Mouse (Mus musculus) mesoderm, embryonic 11.5 days (tissue): Measurements from ENCODE around the gene H2afv.
"Not testable (repeated sequence)": the region's sequence is repeated elsewhere in the genome, so short reads cannot be mapped to it uniquely, and the experiment has no call there.

Experiments
- DNase-seq: peaks from one replicate; pipeline ENCODE4 v3.0.0-alpha.2; 2012; ENCODE audit warnings: low read depth, low spot score

H2afv gene

GRCm38 (mm10) chr11:6471054-6471453, 26.8 kb upstream of the H2afv start:
- DNase-seq: no peak

DNA sequence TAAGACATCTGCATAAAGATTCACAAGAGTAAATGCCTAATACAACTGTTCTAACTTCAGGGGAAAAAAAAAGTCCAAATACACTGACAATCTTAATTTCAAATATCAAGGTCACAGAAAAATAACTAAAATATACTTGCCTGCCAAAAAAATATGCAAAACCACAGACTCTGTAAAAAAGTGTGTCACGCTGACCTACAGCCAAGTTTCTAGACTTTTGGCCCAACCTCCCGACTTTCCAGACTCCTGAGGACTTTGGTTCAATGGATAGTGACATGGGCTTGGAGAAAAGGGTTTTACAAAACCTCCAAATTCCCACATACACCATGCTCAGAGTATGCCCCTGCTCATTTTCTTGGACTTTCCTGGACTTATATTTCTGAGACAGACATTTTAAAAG, 24.3 kb upstream of the H2afv start:
- DNase-seq: no peak

GRCm38 (mm10) chr11:6465122-6465521, 20.9 kb upstream of the H2afv start:
- peak; percentile 80 for DNase-seq

GRCm38 (mm10) chr11:6463159-6463837, 19.1 kb upstream of the H2afv start:
- DNase-seq: no peak

- no peak for DNase-seq
These were observed 11.8 kb upstream of the H2afv start for GRCm38 (mm10) chr11:6456083-6456482.

DNA sequence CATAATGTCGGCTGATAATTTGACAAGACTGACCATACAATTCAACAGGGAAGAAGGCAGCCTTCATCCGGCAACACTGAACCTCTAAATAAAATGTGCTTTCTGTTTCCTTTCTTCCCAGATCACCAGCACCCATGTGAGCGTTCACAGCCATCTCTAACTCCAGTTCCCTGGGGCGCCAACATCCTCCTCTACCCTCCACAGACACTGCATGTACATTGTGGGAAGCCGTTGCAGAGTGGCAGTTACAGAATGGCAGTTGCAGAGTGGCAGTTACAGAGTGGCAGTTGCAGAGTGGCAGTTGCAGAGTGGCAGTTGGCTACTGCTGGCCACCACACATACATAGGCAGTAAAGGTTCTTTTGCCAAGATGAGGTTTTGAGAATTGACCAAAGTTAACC, 3.9 kb upstream of the H2afv start:
- not testable (repeated sequence) for DNase-seq

DNA sequence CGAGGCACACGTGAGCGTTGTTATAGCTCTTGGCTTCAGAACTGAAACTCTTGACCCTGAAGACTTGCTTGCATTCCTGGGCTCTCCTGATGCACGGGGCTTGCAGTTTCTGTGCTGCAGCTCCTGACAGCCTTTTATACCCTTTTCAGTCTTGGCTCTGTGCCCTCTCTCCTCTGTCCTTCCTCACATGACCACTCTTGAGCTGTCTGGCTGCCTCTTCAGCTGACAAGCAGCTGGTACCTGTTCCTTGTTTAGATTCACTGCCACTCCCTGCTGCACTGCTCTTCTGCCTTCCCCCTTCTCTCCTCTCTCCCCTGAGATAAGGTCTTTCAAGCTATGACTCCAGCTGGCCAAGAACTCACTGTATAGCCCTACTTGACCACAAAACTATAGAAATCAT, 3.2 kb upstream of the H2afv start:
- no peak for DNase-seq

GRCm38 (mm10) chr11:6445951-6446350, 1.7 kb upstream of the H2afv start:
- DNase-seq: no peak

- no peak for DNase-seq
These were observed 1.2 kb upstream of the H2afv start for GRCm38 (mm10) chr11:6445441-6445840.

DNA sequence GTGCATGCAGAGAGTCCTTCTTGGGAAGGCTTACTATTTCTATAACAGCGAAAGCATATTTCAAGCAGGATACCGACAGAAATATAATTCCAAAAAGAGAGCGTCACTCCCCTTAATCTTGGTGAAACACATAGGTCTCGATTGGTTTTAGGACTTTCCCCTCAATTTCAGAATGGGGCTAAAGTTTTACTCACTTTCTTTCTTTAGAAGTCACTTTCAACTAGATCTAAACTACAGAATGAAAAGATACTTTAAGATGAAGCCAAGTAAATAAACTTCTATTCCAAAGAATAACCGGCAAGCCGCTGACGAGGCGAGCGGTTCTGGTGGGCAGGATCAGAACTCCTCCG, 541 bp downstream of the H2afv start:
- DNase-seq: no peak

DNA sequence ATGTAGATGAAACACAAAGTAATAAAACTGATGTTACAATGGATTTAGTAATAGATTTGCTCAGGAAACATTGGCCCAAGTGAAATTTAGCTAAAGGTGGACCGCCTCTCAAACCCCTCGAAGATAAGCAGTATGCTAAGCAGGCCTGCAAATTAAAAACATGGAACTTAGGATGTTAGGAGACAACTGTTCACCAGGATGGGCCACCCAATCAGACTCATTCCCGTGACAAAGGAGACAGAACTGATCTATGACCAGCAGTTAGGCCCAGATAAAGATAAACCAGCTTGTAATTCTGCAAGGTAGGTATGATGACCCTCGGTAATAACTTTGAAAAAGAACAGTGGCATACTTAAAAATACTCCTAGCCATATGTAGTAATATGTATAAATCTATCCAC, 1.1 kb downstream of the H2afv start:
- no peak for DNase-seq

DNA sequence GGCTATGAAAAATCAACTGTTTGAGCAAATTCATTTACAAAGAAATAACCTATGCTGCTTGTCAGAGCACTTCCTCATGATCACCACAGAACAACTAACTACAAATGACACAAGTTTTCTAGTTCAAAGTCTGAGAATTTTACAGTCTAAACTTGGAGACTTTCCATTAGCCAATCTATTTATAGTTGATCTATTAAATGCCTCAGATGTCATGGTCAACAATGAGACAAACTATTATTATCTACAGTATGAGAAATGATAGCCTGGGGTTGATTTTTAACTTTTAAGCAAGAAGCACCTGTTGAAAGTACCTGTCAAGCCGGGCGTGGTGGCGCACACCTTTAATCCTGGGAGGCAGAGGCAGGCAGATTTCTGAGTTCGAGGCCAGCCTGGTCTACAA, 1.7 kb downstream of the H2afv start:
- DNase-seq: no peak

- no peak for DNase-seq
These were observed 4.1 kb downstream of the H2afv start for GRCm38 (mm10) chr11:6440171-6440570.

DNA sequence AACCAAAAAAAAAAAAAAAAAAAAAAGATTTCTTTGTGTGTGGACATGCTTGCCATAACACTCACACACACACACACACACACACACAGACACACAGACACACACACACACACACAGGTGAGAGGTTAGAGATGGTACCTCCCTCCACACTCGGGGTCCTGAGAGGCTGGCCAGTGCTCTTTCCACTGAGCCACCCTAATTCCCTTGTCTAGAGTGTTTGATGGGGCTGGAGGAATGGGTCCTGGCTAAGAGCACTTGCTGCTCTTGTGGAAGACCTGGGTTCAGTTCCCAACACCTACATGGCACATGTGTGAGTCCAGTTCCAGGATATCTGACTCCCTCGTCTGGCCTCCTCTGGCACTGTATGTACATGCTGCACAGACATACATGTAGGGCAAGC, 6.6 kb downstream of the H2afv start:
- DNase-seq: no peak

GRCm38 (mm10) chr11:6436442-6436841, 7.8 kb downstream of the H2afv start:
- peak; percentile 44 for DNase-seq

DNA sequence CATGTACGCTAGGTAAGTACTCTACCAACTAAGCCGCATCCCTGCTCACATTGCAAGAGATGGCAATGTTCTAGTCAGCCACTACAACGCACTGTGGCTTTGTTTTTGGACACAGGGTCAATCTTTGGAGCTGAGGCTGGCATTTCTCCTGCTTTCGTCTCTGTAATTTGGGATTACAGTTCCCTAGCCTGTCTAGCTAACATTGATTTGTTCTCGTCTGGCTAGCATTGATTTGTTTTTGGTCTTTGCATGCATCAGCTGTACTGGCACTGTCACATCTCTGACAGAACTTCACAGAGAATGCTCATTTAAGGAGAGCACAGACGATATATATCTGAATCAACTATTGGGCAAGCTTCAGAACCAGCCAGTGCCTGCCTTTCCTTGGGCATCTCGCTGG, 14.1 kb downstream of the H2afv start:
- no peak for DNase-seq

DNA sequence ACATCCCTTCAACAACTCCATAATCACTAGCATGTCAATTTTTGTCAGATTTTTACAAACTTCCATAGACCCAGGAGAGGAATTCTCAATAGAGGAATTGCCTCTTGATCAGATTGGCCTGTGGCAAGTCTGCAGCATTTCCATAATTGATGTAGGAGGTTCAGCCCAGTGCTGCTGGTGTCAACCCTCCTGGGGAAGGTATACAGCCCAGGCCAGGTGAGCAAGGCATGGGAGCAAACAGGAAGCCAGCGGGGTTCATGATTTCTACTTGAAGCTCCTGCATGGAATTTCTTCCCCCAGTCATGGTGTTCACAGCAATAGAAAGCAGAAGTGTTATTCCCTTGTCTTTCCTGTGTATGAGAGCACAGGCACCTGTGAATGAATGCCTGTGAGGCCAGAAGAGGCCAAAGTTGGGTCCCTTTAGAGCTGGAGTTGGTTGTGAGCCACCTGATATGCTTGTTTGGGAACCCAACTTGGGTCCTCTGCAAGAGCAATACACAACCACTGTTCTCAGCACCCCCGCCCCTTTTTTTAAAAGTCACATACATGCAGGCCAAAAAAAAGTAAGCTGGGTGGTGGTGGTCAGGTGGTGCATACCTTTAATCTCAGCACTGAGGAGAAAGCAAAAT, 23.4 kb downstream of the H2afv start:
- no peak for DNase-seq

DNA sequence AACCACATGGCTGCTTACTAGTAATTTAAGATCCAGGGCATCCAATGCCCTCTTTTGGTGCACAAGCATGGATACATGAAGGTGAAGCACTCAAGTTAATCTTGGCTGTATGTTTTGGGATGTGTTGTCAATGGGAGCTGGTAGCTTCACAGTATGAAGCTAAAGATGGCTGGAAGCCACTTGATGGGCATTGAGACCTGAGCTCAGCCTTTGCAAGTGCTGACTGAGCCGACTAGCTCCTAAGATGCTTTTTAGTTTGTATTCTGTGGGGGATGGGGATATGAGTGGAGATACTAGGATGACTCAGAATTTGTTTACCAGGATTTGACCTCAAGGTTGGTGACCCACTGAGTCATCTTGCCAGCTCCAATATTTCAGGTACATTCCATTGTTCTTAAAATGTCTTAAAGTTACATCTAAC, 23.9 kb downstream of the H2afv start:
- DNase-seq: no peak

DNA sequence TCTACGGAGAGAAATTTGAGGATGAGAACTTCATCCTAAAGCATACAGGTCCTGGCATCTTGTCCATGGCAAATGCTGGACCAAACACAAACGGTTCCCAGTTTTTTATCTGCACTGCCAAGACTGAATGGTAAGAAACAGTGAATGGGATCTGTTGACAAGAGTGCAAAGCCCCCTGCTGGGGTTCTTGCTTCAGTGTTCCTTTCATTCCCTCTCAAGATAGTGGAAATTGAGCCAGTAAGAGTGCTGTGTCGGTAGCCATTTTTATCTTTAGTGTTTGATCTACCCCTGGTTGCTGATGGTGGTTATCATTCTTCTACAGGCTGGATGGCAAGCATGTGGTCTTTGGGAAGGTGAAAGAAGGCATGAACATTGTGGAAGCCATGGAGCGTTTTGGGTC, 25.1 kb downstream of the H2afv start:
- DNase-seq: not testable (repeated sequence)

DNA sequence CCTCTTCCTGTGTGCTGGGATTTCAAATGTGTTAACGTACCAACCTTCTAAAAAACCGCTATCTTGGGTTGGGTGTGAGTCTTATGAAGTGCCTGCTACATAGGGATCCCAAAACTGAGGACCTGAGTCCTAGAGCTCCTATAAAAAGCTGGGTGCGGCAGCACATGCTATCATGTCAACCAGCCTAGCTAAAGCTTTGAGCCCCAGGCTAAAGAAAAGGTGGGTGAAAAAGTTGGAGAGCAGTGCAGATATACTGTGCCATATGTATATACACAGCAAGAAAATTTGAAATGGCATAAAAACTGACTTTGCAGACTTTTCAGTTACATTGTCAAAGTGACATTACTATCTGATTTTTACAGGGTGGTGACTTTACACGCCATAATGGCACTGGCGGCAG, 25.5 kb downstream of the H2afv start:
- DNase-seq: no peak

DNA sequence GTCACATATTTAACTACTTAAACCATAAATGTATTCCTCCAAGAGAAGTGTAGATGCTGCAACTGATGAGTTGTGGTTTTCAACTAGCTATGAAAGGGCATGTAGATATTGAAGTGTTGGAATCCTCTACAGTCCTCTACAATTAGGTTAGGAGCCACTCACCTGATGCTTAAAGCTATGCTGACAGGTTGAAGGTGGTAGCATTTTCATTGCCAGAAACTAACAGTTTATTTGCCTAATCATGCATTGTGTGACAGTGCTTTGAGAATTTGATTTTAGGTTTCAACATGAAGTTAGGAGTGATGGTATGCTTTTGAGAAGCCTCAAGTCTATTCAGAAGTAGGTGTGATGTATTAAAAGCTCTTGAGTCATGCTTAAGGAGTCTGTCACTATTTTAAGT, 26.8 kb downstream of the H2afv start:
- DNase-seq: no peak

- DNase-seq: no peak
These were observed 27.2 kb downstream of the H2afv start for GRCm38 (mm10) chr11:6417069-6417468.

DNA sequence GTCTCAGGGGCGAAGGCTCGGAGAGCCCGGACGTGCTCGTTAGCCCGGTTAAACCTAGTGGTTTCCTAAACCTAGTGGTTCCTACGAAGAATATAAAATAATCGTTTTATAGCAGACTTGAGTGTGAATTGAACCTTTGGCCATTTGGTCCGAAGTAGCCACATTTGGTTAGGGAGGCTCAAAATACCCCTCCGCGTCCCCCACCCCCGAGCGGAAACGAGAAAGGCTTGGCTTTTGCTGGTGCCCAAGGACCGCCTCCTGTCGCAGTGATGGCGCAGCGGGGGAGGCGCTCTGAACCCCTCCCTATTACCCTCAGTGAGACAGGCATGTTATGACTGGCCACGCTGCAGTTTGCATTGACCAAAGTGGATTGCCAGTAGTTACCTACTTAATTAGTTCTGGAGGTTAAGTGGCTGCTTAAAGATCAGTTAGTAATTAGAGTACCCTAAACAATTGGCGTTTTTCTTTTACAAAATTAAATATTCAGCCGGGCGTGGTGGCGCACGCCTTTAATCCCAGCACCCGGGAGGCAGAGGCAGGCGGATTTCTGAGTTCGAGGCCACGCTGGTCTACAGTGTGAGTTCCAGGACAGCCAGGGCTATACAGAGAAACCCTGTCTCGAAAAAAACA, 27.7 kb downstream of the H2afv start:
- peak; percentile 80 for DNase-seq
